Mouse (Mus musculus) neural tube, embryonic 13.5 days (tissue): ENCODE measurements at regions not wholly inside any gene's neighbourhood (a gene's known extent, or its start where the extent isn't known, plus 50 kb on each side); places are given as distances from the start of the nearest gene placed in this dataset.

ENCODE experiments used
- ATAC-seq: fragments of 200-750 bp; cut with Nextera tagmentation; 2 replicates; pipeline ENCODE4 v1.8.0; 2017; ENCODE audit warnings: low read depth, mild to moderate bottlenecking, moderate TSS enrichment, moderate library complexity
- H3K27ac ChIP-seq: fragments of 300-500 bp; sonication (generic); replicated peaks from 2 replicates; pipeline ENCODE4 v1.5.1; 2015; ENCODE audit warnings: moderate library complexity, mild to moderate bottlenecking, inconsistent platforms
- H3K27me3 ChIP-seq: fragments of 300-500 bp; sonication (generic); 2 replicates; pipeline ENCODE4 v1.6.1; 2015; ENCODE audit warnings: mild to moderate bottlenecking, inconsistent platforms
- H3K36me3 ChIP-seq: fragments of 300-500 bp; sonication (generic); 2 replicates; pipeline ENCODE4 v1.6.1; 2015; ENCODE audit warnings: mild to moderate bottlenecking, inconsistent platforms
- H3K4me1 ChIP-seq: fragments of 300-500 bp; sonication (generic); replicated peaks from 2 replicates; pipeline ENCODE4 v1.6.1; 2015; ENCODE audit warnings: inconsistent platforms
- H3K4me2 ChIP-seq: fragments of 300-500 bp; sonication (generic); 2 replicates; pipeline ENCODE4 v1.6.1; 2015; ENCODE audit warnings: inconsistent platforms, mild to moderate bottlenecking, moderate library complexity
- H3K4me3 ChIP-seq: fragments of 300-500 bp; sonication (generic); 2 replicates; pipeline ENCODE4 v1.5.1; 2015; ENCODE audit warnings: mild to moderate bottlenecking, inconsistent platforms
- H3K9ac ChIP-seq: fragments of 300-500 bp; sonication (generic); 2 replicates; pipeline ENCODE4 v1.6.1; 2015; ENCODE audit warnings: moderate library complexity, mild to moderate bottlenecking, inconsistent platforms
- H3K9me3 ChIP-seq: fragments of 300-500 bp; sonication (generic); 2 replicates; pipeline ENCODE4 v1.6.1; 2016; ENCODE audit warnings: inconsistent platforms
- WGBS: fragments of 180-500 bp; shearing (Covaris S2); methylation state at CpG from one replicate; pipeline ENCODE4 v1.1.7; 2015; 5-methylcytosine and 5-hydroxymethylcytosine counted together

DNA sequence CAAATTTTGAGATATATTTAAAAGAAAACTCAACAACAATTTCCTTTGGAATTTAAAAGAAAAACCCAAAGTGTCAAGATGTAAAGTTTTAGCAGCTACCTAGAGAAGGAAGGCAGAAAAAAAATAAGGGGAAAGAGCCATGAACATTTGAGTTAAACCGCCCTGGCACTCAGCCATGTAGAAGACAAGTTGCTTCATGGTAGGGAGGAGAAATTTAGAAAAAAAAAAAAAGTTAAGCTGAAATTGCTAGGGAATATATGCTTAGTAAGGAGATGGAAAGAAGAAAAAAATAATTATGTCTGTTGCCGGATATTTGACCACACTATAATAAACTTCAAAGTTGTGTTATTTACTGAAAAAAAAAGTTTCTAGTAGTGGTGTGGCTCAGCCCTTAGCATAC, 479.8 kb upstream of the Pou3f4 start:
- Histone ChIP-seq H3K4me1 (no peaks in the 10 kb centered on the region), H3K27ac (no peak overlapping the region), H3K9ac (no peak overlapping the region), H3K36me3 (no peaks in the 10 kb centered on the region), H3K27me3 (no peaks in the 10 kb centered on the region), H3K4me3 (no peak overlapping the region), H3K4me2 (no peak overlapping the region), H3K9me3 (no peaks in the 10 kb centered on the region)
- ATAC-seq = no peak
- WGBS = 83% methylated on average over 2 of the region's 2 CpGs

DNA sequence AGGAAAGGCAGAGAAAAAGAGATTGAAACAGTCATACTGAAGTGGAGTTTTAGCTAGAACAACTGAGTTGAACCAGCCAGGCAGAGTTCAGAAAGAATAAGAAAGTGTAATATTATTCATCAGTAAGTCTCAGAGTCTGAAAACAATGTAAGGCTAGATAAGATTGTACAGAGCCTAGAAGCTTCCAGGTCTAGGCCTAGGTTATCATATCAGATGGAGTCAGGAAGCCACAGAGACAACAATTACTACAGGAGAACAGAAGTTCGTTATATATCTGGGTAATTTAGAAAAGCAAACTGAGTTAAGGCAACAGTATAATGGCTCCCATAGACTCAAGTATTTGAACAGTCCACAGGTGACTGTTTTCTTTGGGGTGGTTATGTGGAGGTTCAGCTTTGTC, 479.1 kb upstream of the Pou3f4 start:
- no peak overlapping the region for H3K4me2 ChIP-seq
- H3K27me3 ChIP-seq = no peaks in the 10 kb centered on the region
- H3K4me1 ChIP-seq = no peaks in the 10 kb centered on the region
- no peaks in the 10 kb centered on the region for H3K9me3 ChIP-seq
- ATAC-seq = no peak
- H3K9ac ChIP-seq = no peak overlapping the region
- WGBS = 91% methylated on average over 1 of the region's 1 CpGs
- no peak overlapping the region for H3K4me3 ChIP-seq
- H3K36me3 ChIP-seq = no peaks in the 10 kb centered on the region
- no peak overlapping the region for H3K27ac ChIP-seq
